Mouse (Mus musculus) spleen, adult 10 weeks (tissue): ENCODE measurements around the gene Lrch4. TPM values are rescaled to one million over a fixed set of nuclear protein-coding genes. Genes with fewer than 3 reads are reported as not detected.

Experiments used
- polyA plus RNA-seq: library from polyadenylated mRNA; stranded (reverse); fragments of 350-450 nt; fragmentation: Illumina TruSeq; extraction: RNeasy Lipid Tissue Mini Kit (QIAGEN cat#74804); gene quantifications from one replicate; pipeline ENCODE4 v1.2.3, GENCODE M21; 2015; ENCODE audit warnings: low replicate concordance; ENCODE audit not compliant: insufficient read depth

The Lrch4 gene
- polyA plus RNA-seq = 29.7 TPM

GRCm38 (mm10) chr5:137628498-137629305 is at the start of gene Lrch4, which contains the start of the genes Fbxo24 and Gm20605:
Gene Lrch4, plus strand, starts transcription at chr5:137629121.
Gene Fbxo24, minus strand, starts transcription at chr5:137629002.
Gene Gm20605, plus strand, starts transcription at chr5:137629175.

GRCm38 (mm10) chr5:137600619-137601364 is 28.1 kb upstream of the Lrch4 start, which contains the start of gene Mospd3:
Gene Mospd3, minus strand, starts transcription at chr5:137601058.

GRCm38 (mm10) chr5:137613550-137613949 is 15.4 kb upstream of the Lrch4 start, which contains the start of gene Pcolce:
Gene Pcolce, minus strand, starts transcription at chr5:137613784.

GRCm38 (mm10) chr5:137641054-137641453 is 12.1 kb downstream of the Lrch4 start, which contains the start of gene Sap25:
Gene Sap25, plus strand, starts transcription at chr5:137641334.

GRCm38 (mm10) chr5:137645652-137646091 is 16.8 kb downstream of the Lrch4 start, which contains the start of gene Irs3:
Gene Irs3, minus strand, starts transcription at chr5:137645714.

GRCm38 (mm10) chr5:137684294-137685123 is 55.6 kb downstream of the Lrch4 start, which contains the start of gene Agfg2:
Gene Agfg2, minus strand, starts transcription at chr5:137684726.

Other genes starting within 250 kb of the Lrch4 start
- not detected for gene Zan, start 152.1 kb upstream of the Lrch4 start, polyA plus RNA-seq
- 5.8 TPM for gene Pop7, start 126.6 kb upstream of the Lrch4 start, polyA plus RNA-seq
- gene Gigyf1, start 110.6 kb upstream of the Lrch4 start, polyA plus RNA-seq = 17.4 TPM
- not detected for gene Epo, start 95.9 kb upstream of the Lrch4 start, polyA plus RNA-seq
- gene Gnb2, start 95.6 kb upstream of the Lrch4 start, polyA plus RNA-seq = 75.7 TPM
- not detected for gene Actl6b, start 75.6 kb upstream of the Lrch4 start, polyA plus RNA-seq
- gene Tfr2, start 59.3 kb upstream of the Lrch4 start, polyA plus RNA-seq = 0.90 TPM
- gene Mospd3, start 28.1 kb upstream of the Lrch4 start, polyA plus RNA-seq = 12.5 TPM
- 39.5 TPM for gene Pcolce, start 15.3 kb upstream of the Lrch4 start, polyA plus RNA-seq
- gene Fbxo24, start 119 bp upstream of the Lrch4 start, polyA plus RNA-seq = not detected
- 19.4 TPM for gene Gm20605, start 54 bp downstream of the Lrch4 start, polyA plus RNA-seq
- 45.6 TPM for gene Sap25, start 12.2 kb downstream of the Lrch4 start, polyA plus RNA-seq
- gene Irs3, start 16.6 kb downstream of the Lrch4 start, polyA plus RNA-seq = 0.64 TPM
- 8.7 TPM for gene Agfg2, start 55.6 kb downstream of the Lrch4 start, polyA plus RNA-seq
- 0.19 TPM for gene Nyap1, start 112.5 kb downstream of the Lrch4 start, polyA plus RNA-seq
- gene Tsc22d4, start 116.6 kb downstream of the Lrch4 start, polyA plus RNA-seq = 31.3 TPM
- gene Ppp1r35, start 149.7 kb downstream of the Lrch4 start, polyA plus RNA-seq = 5.9 TPM
- gene Mepce, start 158.5 kb downstream of the Lrch4 start, polyA plus RNA-seq = 37.2 TPM
- gene Zcwpw1, start 158.7 kb downstream of the Lrch4 start, polyA plus RNA-seq = 34.2 TPM
- gene Pilra, start 207.2 kb downstream of the Lrch4 start, polyA plus RNA-seq = 50.0 TPM
- 59.4 TPM for gene Pilrb1, start 229.0 kb downstream of the Lrch4 start, polyA plus RNA-seq
- 53.7 TPM for gene Pilrb2, start 242.7 kb downstream of the Lrch4 start, polyA plus RNA-seq